Mouse (Mus musculus) forebrain, embryonic 14.5 days (tissue): ENCODE data around the gene 4931428F04Rik. TPM values are rescaled to one million over a fixed set of nuclear protein-coding genes. Genes with fewer than 3 reads are reported as not detected.

Source experiments
- ATAC-seq: fragments of 200-750 bp; cut with Nextera tagmentation; 2 replicates; pipeline ENCODE4 v1.8.0; 2017; ENCODE audit warnings: mild to moderate bottlenecking, moderate library complexity
- DNase-seq: peaks from one replicate; pipeline ENCODE4 v3.0.0-alpha.2; 2015; ENCODE audit warnings: low spot score
- H3K27ac ChIP-seq: fragments of 300-500 bp; sonication (generic); 2 replicates; pipeline ENCODE4 v1.5.1; 2014; ENCODE audit warnings: low read depth, mild to moderate bottlenecking, control low read depth, low read length, moderate library complexity
- H3K27me3 ChIP-seq: fragments of 300-500 bp; sonication (generic); replicated peaks from 2 replicates; pipeline ENCODE4 v1.6.1; 2014; ENCODE audit warnings: low read length, control low read depth, mixed read lengths; ENCODE audit not compliant: control insufficient read depth, insufficient read depth
- H3K36me3 ChIP-seq: fragments of 300-500 bp; sonication (generic); 2 replicates; pipeline ENCODE4 v1.6.1; 2014; ENCODE audit warnings: low read length, control low read depth; ENCODE audit not compliant: control insufficient read depth, insufficient read depth
- H3K4me1 ChIP-seq: fragments of 300-500 bp; sonication (generic); 2 replicates; pipeline ENCODE4 v1.6.1; 2014; ENCODE audit warnings: antibody characterized with exemption, low read length, control low read depth; ENCODE audit not compliant: control insufficient read depth, insufficient read depth
- H3K4me2 ChIP-seq: fragments of 300-500 bp; sonication (generic); 2 replicates; pipeline ENCODE4 v1.6.1; 2014; ENCODE audit warnings: mild to moderate bottlenecking, control low read depth, low read length
- H3K4me3 ChIP-seq: fragments of 300-500 bp; sonication (generic); 2 replicates; pipeline ENCODE4 v1.5.1; 2014; ENCODE audit warnings: low read depth, low read length, control low read depth
- H3K9ac ChIP-seq: fragments of 300-500 bp; sonication (generic); 2 replicates; pipeline ENCODE4 v1.6.1; 2014; ENCODE audit warnings: mild to moderate bottlenecking, low read length, control low read depth, moderate library complexity
- H3K9me3 ChIP-seq: fragments of 300-500 bp; sonication (generic); replicated peaks from 2 replicates; pipeline ENCODE4 v1.6.1; 2016; ENCODE audit warnings: low read length, control low read depth, mixed read lengths; ENCODE audit not compliant: control insufficient read depth
- WGBS: fragments of 180-500 bp; shearing (Covaris S2); extraction: QIAGEN DNeasy Blood & Tissue Kit; methylation state at CpG from one replicate; pipeline ENCODE4 v1.1.7; 2014; 5-methylcytosine and 5-hydroxymethylcytosine counted together
- polyA plus RNA-seq: library from polyadenylated mRNA; unstranded; fragments of >200 nt; fragmentation: Nextera tagmentation; extraction: Ambion mirVana; gene quantifications from 2 replicates; pipeline ENCODE4 v1.2.1, GENCODE M21; 2014

Gene 4931428F04Rik
- polyA plus RNA-seq, 1 experiment from 2014 or later, result 67.9 TPM

DNA sequence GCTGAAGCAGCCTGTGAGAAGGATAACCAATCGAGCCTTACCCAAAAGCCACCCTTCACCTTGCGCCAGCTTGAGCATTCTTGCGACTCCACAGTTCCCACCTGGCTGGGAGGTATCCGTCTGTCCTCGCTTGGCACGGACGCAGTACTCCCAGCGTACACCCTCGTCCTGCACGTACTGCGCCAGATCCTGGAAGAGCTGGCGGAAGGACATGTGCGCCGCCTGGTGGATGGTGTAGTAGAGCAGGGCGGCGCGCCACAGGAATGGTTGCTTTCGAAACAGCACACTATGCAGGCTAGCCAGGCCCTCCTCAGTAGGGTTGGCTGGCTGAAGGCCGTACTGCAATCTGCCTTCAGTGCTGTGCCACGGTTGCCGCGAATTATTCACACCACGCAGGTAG, 6.6 kb downstream of the 4931428F04Rik start:
- Histone ChIP-seq H3K36me3 (peaks cover 42% of the 10 kb centered on the region), H3K4me2 (no peak overlapping the region)

DNA sequence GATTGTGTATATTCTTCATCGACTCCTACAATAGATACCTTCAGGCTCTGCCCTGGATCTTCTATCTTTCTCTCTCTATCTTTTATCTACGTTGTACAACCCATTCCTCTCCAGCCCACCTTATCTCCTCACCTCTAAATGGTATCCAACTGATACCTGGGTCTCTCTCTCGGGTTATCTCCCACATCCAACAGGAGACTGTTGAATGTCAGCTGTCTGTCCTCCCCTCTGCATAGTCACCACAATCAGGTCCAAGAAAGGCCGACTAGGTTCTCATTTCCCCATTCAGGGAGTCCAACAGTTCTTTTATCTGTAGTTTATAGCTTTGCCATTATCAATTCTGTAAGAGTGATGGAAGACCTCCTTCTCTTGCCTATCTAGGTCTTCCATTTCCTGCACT, 7.4 kb downstream of the 4931428F04Rik start:
- Histone ChIP-seq H3K9me3 (no peaks in the 10 kb centered on the region), H3K4me1 (peaks cover 14% of the 10 kb centered on the region), H3K27ac (no peak overlapping the region), H3K27me3 (peaks cover 25% of the 10 kb centered on the region), H3K9ac (no peak overlapping the region), H3K36me3 (peaks cover 42% of the 10 kb centered on the region), H3K4me2 (no peak overlapping the region), H3K4me3 (no peak overlapping the region)
- ATAC-seq (no peak), DNase-seq (no peak)
- WGBS, result 88% methylated on average over 4 of the region's 4 CpGs

More for the DNA sequence above, 6.6 kb downstream of the 4931428F04Rik start:
- Histone ChIP-seq H3K27me3 (peaks cover 16% of the 10 kb centered on the region), H3K9ac (no peak overlapping the region), H3K27ac (no peak overlapping the region), H3K9me3 (no peaks in the 10 kb centered on the region), H3K4me1 (peaks cover 19% of the 10 kb centered on the region), H3K4me3 (no peak overlapping the region)
- DNase-seq, result peak; percentile 44
- ATAC-seq, result peak; percentile 38; the same call in 1 of the 2 replicates
- 28% methylated on average over 23 of the region's 23 CpGs for WGBS

DNA sequence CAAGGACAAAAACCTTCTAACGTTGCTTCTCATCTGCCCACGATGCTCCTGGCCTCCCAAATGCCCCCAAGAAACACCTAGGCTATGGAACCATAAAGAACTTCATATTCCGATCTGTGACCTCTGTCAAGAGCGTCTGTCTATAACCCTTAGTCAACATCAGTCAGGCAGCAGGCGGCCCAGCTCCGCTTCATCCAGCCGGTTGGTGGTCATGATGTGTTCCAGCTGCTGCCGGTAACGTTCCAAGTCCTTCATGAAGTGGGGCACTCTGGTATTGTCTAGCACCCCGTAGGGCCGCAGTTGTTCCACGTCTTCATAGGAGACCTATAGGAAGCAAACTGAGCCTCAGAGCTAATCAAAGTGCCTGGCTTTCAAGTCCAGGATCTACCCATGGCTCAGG, 7.8 kb downstream of the 4931428F04Rik start:
- no peak for DNase-seq
- H3K36me3 ChIP-seq, result peaks cover 42% of the 10 kb centered on the region

DNA sequence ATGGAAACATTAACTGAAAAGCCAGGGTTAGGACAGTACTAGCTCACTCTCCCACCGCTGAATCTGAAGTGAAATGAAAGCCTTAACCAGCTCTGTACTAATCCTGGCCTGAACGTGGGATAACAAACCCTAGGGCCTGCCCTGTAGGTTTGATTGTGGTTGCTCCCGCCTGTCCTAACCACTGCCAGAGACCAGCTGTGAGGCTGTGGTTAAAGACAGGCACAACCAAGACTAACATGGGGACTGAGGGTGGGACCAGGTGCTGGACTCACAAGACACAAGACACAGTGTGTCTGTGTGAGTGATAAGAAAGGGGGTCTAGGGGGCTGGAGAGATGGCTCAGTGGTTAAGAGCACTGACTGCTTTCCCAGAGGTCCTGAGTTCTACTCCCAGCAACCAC, 9.1 kb downstream of the 4931428F04Rik start:
- ATAC-seq (no peak), DNase-seq (no peak)
- no peaks in the 10 kb centered on the region for H3K9me3 ChIP-seq
- H3K4me3 ChIP-seq, result no peak overlapping the region
- no peak overlapping the region for H3K9ac ChIP-seq
- H3K36me3 ChIP-seq, result peaks cover 42% of the 10 kb centered on the region
- no peak overlapping the region for H3K27ac ChIP-seq
- H3K4me2 ChIP-seq, result no peak overlapping the region
- peaks cover 12% of the 10 kb centered on the region for H3K4me1 ChIP-seq
- 74% methylated on average over 3 of the region's 3 CpGs for WGBS
- H3K27me3 ChIP-seq, result peaks cover 39% of the 10 kb centered on the region

More for the DNA sequence above, 7.8 kb downstream of the 4931428F04Rik start:
- peaks cover 12% of the 10 kb centered on the region for H3K4me1 ChIP-seq
- peaks cover 29% of the 10 kb centered on the region for H3K27me3 ChIP-seq
- 90% methylated on average over 12 of the region's 12 CpGs for WGBS
- no peak overlapping the region for H3K4me3 ChIP-seq
- no peak overlapping the region for H3K9ac ChIP-seq
- H3K4me2 ChIP-seq, result no peak overlapping the region
- ATAC-seq, result no peak
- H3K27ac ChIP-seq, result no peak overlapping the region
- H3K9me3 ChIP-seq, result no peaks in the 10 kb centered on the region

DNA sequence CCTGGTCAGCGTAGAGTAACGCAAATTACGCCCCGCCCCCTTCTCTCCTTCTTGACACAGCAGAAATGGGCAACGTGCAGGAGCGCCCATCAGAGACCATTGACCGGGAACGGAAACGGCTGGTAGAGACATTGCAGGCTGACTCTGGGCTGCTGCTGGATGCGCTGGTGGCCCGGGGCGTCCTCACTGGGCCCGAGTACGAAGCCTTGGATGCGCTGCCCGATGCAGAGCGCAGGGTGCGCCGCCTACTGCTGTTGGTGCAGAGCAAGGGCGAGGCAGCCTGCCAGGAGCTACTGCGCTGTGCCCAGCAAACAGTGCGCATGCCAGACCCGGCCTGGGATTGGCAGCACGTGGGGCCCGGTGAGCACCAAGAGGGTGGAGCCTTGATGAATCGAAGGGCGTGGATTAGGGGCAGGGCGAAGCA, 10.7 kb downstream of the 4931428F04Rik start:
- H3K9ac ChIP-seq, result peak overlapping the region; percentile 41
- DNase-seq, result peak; percentile 83
- peaks cover 56% of the 10 kb centered on the region for H3K27me3 ChIP-seq
- H3K27ac ChIP-seq, result no peak overlapping the region
- H3K4me2 ChIP-seq, result peak overlapping the region; percentile 52
- under 1% methylated on average over 28 of the region's 28 CpGs for WGBS
- H3K36me3 ChIP-seq, result peaks cover 33% of the 10 kb centered on the region
- no peaks in the 10 kb centered on the region for H3K9me3 ChIP-seq
- peaks cover 12% of the 10 kb centered on the region for H3K4me1 ChIP-seq
- peak; percentile 78 for ATAC-seq
- H3K4me3 ChIP-seq, result peak overlapping the region; percentile 21

DNA sequence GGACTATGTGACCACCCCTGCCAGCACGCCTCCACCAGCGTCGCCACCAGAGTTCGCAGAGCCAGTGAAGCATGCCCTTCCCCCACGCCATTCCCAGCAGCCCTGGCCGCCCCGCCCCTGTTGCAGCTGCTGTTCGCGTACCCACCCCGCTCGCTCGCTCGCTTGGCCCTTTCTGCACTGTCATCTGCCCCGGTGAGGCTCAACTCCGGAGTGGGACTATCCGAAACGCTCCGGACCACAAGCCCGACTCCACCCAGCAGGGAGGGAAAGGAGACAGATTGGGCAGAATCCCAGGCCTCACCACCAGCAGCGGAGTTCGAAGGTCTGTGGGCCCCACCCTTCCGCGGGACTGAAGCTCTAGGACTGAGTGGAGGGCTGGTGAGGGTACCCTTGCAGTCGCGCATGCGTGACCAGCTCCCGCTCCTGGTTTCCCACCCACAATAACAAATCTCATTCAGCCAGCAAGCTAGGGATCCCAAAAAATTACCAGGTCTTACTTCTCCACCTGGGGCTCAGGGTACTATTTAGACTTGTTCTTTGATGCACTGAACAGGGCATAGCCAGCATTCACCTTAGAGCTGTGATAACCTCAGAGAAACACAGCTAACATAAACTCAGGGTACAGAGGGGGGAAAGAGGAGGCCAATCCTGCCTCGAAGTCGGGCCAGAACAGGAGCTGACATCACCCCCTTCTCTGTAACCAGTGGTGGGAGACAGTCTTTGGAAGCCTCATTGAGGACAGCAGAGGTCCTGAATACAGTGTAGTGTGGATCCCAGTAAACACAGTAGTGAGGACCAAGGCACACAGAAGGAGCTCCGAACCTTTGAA, 13.2 kb downstream of the 4931428F04Rik start:
- Histone ChIP-seq H3K9me3 (no peaks in the 10 kb centered on the region), H3K36me3 (peaks cover 14% of the 10 kb centered on the region), H3K4me2 (peak overlapping the region; percentile 86), H3K4me1 (peaks cover 12% of the 10 kb centered on the region), H3K4me3 (peak overlapping the region; percentile 38), H3K27ac (no peak overlapping the region), H3K27me3 (peaks cover 77% of the 10 kb centered on the region), H3K9ac (peak overlapping the region; percentile 56)
- ATAC-seq, result peak; percentile 69
- peak; percentile 66 for DNase-seq
- 3% methylated on average over 30 of the region's 30 CpGs for WGBS

DNA sequence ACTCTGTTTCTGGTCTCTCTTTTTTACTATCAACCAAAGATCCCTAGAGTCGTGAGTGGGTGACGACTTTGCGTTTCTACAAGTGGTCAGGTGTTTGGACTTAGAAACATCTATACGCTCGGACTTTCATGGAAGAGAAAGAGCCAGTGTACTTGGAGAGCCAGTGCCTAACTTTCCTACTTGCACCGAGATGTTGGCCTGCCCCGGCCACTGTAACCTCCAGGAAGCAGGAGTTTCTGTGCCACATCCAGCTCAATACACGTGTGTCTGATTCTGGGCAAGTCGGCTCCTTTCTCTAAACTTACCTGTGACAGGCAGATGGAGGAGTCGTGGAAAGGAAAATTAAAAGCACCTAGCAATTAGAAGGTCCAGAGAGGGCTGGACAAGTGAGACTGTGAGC, 13.8 kb downstream of the 4931428F04Rik start, which contains the start of gene Nol3:
Gene Nol3 (plus strand): TSS at position 301 of the 400 bp plus-strand sequence.
- WGBS, result 5% methylated on average over 10 of the region's 10 CpGs
- peak within 1 kb of the TSS; percentile 38 for H3K4me3 ChIP-seq
- no peaks in the 10 kb centered on the region for H3K9me3 ChIP-seq
- no peak within 1 kb of the TSS for H3K27ac ChIP-seq
- peaks cover 11% of the 10 kb centered on the region; the same call in 1 of the 2 replicates for H3K36me3 ChIP-seq
- H3K4me1 ChIP-seq, result peaks cover 12% of the 10 kb centered on the region
- DNase-seq, result no peak
- ATAC-seq, result no peak
- peaks cover 84% of the 10 kb centered on the region for H3K27me3 ChIP-seq
- H3K9ac ChIP-seq, result peak within 1 kb of the TSS; percentile 56
- peak within 1 kb of the TSS; percentile 86 for H3K4me2 ChIP-seq

DNA sequence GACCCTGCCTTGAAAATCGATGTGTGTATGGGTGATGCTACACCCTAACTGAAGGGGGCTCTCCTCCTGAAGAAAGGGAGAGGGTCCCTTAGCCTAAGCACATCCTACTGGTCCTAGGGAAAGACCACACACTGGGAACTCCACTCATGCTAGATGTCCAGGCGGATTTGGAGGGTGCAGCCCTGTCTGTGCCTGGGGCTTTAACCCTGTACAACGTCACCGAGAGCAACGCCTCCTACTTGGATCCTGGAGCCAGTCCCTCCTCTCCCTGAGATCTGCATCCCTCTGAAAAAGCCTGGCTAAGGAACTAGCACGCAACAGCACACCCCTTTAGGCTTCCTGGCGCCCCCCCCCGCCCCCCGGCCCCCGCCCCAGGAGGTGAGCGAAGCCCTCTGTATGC, 14.3 kb downstream of the 4931428F04Rik start:
- no peak overlapping the region for H3K9ac ChIP-seq
- H3K4me2 ChIP-seq, result peak overlapping the region; percentile 86
- WGBS, result 4% methylated on average over 9 of the region's 11 CpGs

DNA sequence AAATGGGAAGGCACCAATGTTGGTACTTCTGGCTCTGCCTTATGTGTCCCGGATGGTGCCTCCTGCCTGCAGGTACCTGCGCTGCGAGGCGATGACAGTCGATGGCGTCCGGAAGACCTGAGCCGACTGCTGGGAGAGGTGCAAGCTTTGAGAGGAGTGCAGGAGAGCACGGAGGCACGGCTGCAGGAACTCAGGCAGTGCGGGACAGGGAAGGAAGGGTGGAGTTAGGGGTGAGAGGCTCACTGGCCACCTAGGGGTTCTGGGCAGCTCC, 18.8 kb downstream of the 4931428F04Rik start:
- Histone ChIP-seq H3K4me2 (0 out of 2 replicates have a peak overlapping the region, but pooled peaks have one; percentile 69), H3K4me3 (no peak overlapping the region), H3K9me3 (no peaks in the 10 kb centered on the region), H3K27me3 (peaks cover 96% of the 10 kb centered on the region), H3K27ac (no peak overlapping the region), H3K9ac (no peak overlapping the region), H3K4me1 (peaks cover 4% of the 10 kb centered on the region; the same call in 1 of the 2 replicates), H3K36me3 (no peaks in the 10 kb centered on the region)
- WGBS, result 0% methylated on average over 11 of the region's 11 CpGs
- DNase-seq, result no peak
- ATAC-seq, result no peak

More for the DNA sequence above, 14.3 kb downstream of the 4931428F04Rik start:
- DNase-seq (no peak), ATAC-seq (no peak)
- Histone ChIP-seq H3K4me1 (peaks cover 12% of the 10 kb centered on the region), H3K4me3 (0 out of 2 replicates have a peak overlapping the region, but pooled peaks have one; percentile 38), H3K27ac (no peak overlapping the region), H3K36me3 (peaks cover 8% of the 10 kb centered on the region; the same call in 1 of the 2 replicates), H3K27me3 (peaks cover 88% of the 10 kb centered on the region), H3K9me3 (no peaks in the 10 kb centered on the region)
